Mouse (Mus musculus) E14TG2a.4 (cell line): Measurements from ENCODE around the gene Birc3.

Source experiments
- CTCF ChIP-seq: conservative IDR thresholded peaks from 2 replicates; pipeline ENCODE4 v1.5.1; 2014; ENCODE audit warnings: low read length
- NANOG ChIP-seq: IDR thresholded peaks from 2 replicates; pipeline ENCODE4 v1.6.1; 2014; ENCODE audit warnings: borderline replicate concordance, low read length, mixed read lengths

DNA sequence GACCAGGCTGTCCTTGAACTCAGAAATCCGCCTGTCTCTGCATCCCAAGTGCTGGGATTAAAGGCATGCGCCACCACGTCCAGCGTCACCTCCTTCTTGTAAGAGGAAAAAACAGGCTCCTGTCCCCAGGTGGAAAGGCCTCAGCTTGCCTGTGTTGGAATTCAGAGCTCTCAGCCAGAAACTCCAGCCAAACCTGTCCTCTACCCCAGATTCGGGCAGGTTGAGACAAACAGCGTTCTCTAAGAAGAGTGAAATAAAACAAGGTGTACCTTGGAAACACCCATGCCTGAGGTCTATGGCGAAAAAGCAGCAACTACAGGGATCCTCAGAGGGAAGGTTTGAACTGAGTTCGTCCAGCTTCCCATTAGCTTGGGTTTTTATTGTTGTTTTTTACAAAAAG lies 28.0 kb upstream of the Birc3 start:
- TF ChIP-seq CTCF (no peak), NANOG (no peak)
